Mouse (Mus musculus) ES-Bruce4 (cell line): Measurements from ENCODE around the gene Lim2. TPM values are rescaled to one million over a fixed set of nuclear protein-coding genes. Genes with fewer than 3 reads are reported as not detected.

Experiments
- H3K27ac ChIP-seq: 2 replicates; pipeline ENCODE4 v1.5.1; 2012; ENCODE audit warnings: low read length, inconsistent platforms; ENCODE audit not compliant: insufficient read depth
- H3K27me3 ChIP-seq: 2 replicates; pipeline ENCODE4 v1.6.1; 2012; ENCODE audit warnings: mild to moderate bottlenecking, low read length, inconsistent platforms; ENCODE audit not compliant: control insufficient read depth, poor library complexity, insufficient read depth, severe bottlenecking
- H3K36me3 ChIP-seq: 2 replicates; pipeline ENCODE4 v1.6.1; 2012; ENCODE audit warnings: inconsistent platforms, mild to moderate bottlenecking, low read length, moderate library complexity; ENCODE audit not compliant: control insufficient read depth, poor library complexity, insufficient read depth, severe bottlenecking
- H3K4me1 ChIP-seq: one replicate; pipeline ENCODE4 v1.8.1; 2011; ENCODE audit warnings: low read length; ENCODE audit not compliant: control insufficient read depth, insufficient read depth
- H3K4me3 ChIP-seq: 2 replicates; pipeline ENCODE4 v1.5.1; 2011; ENCODE audit warnings: low read depth, mild to moderate bottlenecking, low read length
- H3K9ac ChIP-seq: 2 replicates; pipeline ENCODE4 v1.6.1; 2012; ENCODE audit warnings: low read depth, mild to moderate bottlenecking, inconsistent platforms; ENCODE audit not compliant: poor library complexity, severe bottlenecking
- H3K9me3 ChIP-seq: replicated peaks from 2 replicates; pipeline ENCODE4 v1.6.1; 2012; ENCODE audit warnings: mild to moderate bottlenecking, low read length, inconsistent platforms; ENCODE audit not compliant: control insufficient read depth, poor library complexity, insufficient read depth, severe bottlenecking
- CTCF ChIP-seq: IDR thresholded peaks from one replicate; pipeline ENCODE4 v1.8.1; 2011; ENCODE audit warnings: low read depth, low read length
- EP300 ChIP-seq: IDR thresholded peaks from 2 replicates; pipeline ENCODE4 v1.6.1; 2011; ENCODE audit warnings: low read depth, low read length; ENCODE audit not compliant: insufficient read depth
- POLR2A ChIP-seq: IDR thresholded peaks from one replicate; pipeline ENCODE4 v1.8.1; 2011; ENCODE audit warnings: low read length; ENCODE audit not compliant: insufficient read depth
- polyA plus RNA-seq: library from polyadenylated mRNA; stranded (reverse); fragments of >200 nt; gene quantifications from 2 replicates; pipeline ENCODE4 v1.2.4, GENCODE M21; 2011; ENCODE audit warnings: low read depth; ENCODE audit not compliant: missing spikeins, insufficient read depth, insufficient read length

Lim2 gene
- polyA plus RNA-seq, 1 experiment, result 0.27 TPM

GRCm38 (mm10) chr7:43429500-43429899, 2.0 kb downstream of the Lim2 start:
- TF ChIP-seq CTCF, result no peak
- TF ChIP-seq EP300, result no peak
- no peak for TF ChIP-seq POLR2A
- Histone ChIP-seq H3K27me3 (no peaks in the 10 kb centered on the region), H3K4me3 (no peak overlapping the region), H3K36me3 (no peaks in the 10 kb centered on the region), H3K9ac (no peak overlapping the region), H3K27ac (no peak overlapping the region), H3K9me3 (no peaks in the 10 kb centered on the region), H3K4me1 (no peaks in the 10 kb centered on the region)

- no peak overlapping the region for H3K27ac ChIP-seq
- no peak overlapping the region for H3K4me3 ChIP-seq
- H3K4me1 ChIP-seq, result no peaks in the 10 kb centered on the region
- H3K9ac ChIP-seq, result no peak overlapping the region
- no peaks in the 10 kb centered on the region for H3K36me3 ChIP-seq
- TF ChIP-seq CTCF (no peak), EP300 (no peak), POLR2A (no peak)
- H3K9me3 ChIP-seq, result no peaks in the 10 kb centered on the region
- no peaks in the 10 kb centered on the region for H3K27me3 ChIP-seq
Measured at GRCm38 (mm10) chr7:43432891-43433290, 5.4 kb downstream of the Lim2 start.

- Histone ChIP-seq H3K4me3 (no peak overlapping the region), H3K27me3 (no peaks in the 10 kb centered on the region), H3K27ac (no peak overlapping the region), H3K9ac (no peak overlapping the region), H3K36me3 (no peaks in the 10 kb centered on the region), H3K9me3 (no peaks in the 10 kb centered on the region), H3K4me1 (no peaks in the 10 kb centered on the region)
- TF ChIP-seq EP300 (no peak), POLR2A (no peak), CTCF (no peak)
Measured at GRCm38 (mm10) chr7:43434676-43435075, 7.2 kb downstream of the Lim2 start.

- Histone ChIP-seq H3K27ac (no peak within 1 kb of the TSS), H3K4me3 (no peak within 1 kb of the TSS), H3K36me3 (no peaks in the 10 kb centered on the region), H3K9me3 (no peaks in the 10 kb centered on the region), H3K4me1 (no peaks in the 10 kb centered on the region), H3K27me3 (no peaks in the 10 kb centered on the region), H3K9ac (no peak within 1 kb of the TSS)
- TF ChIP-seq POLR2A (no peak), EP300 (no peak), CTCF (no peak)
Measured at GRCm38 (mm10) chr7:43436341-43437255, 9.1 kb downstream of the Lim2 start, which contains the start of gene Nkg7. TSS of gene Nkg7 (plus strand) at chr7:43437073.

GRCm38 (mm10) chr7:43438611-43439010, 11.1 kb downstream of the Lim2 start:
- H3K27ac ChIP-seq, result no peak overlapping the region
- H3K9me3 ChIP-seq, result no peaks in the 10 kb centered on the region
- no peak overlapping the region for H3K4me3 ChIP-seq
- H3K36me3 ChIP-seq, result no peaks in the 10 kb centered on the region
- no peak for TF ChIP-seq CTCF
- TF ChIP-seq EP300, result no peak
- no peak for TF ChIP-seq POLR2A
- H3K4me1 ChIP-seq, result peaks cover 4% of the 10 kb centered on the region
- H3K9ac ChIP-seq, result no peak overlapping the region
- H3K27me3 ChIP-seq, result no peaks in the 10 kb centered on the region

- Histone ChIP-seq H3K9ac (no peak within 1 kb of the TSS), H3K4me3 (no peak within 1 kb of the TSS), H3K27ac (no peak within 1 kb of the TSS), H3K9me3 (no peaks in the 10 kb centered on the region), H3K36me3 (no peaks in the 10 kb centered on the region), H3K4me1 (peaks cover 4% of the 10 kb centered on the region), H3K27me3 (no peaks in the 10 kb centered on the region)
- TF ChIP-seq EP300, result no peak
- TF ChIP-seq POLR2A, result no peak
- TF ChIP-seq CTCF, result no peak
Measured at GRCm38 (mm10) chr7:43440482-43440881, 13.0 kb downstream of the Lim2 start, which contains the start of gene Cldnd2. TSS of gene Cldnd2 (plus strand) at chr7:43440782.
